12 mouse cellular contexts compared by ENCODE assay signal in genomic region chr6:5509303-5509702, GRCm38 (mm10). TPM values are rescaled to one million over a fixed set of nuclear protein-coding genes. Genes with fewer than 3 reads are reported as not detected.
DNase-seq lines count a peak whose midpoint lies in the region; ATAC-seq and TF ChIP-seq lines count a peak whose summit lies in the region.
"Had no signal": no experiment of that assay in that cellular context is flagged by ENCODE, and none has a peak within 500 bp of the region (broad histone marks: within the 10 kb centered on the region; RNA-seq: fewer than 3 reads in every experiment).

No protein-coding gene starts in this region.

- H3K4me2 ChIP-seq in heart, embryonic 16.5 days (ENCODE audit: low read depth, low read length), result peak overlapping the region; percentile 57
- H3K4me2 ChIP-seq in forebrain, postnatal 0 days (ENCODE audit: low read depth), result no peak overlapping the region
- H3K4me2 ChIP-seq: limb, embryonic 15.5 days had no signal

- 12% methylated on average over 5 of the region's 5 CpGs for WGBS in heart, embryonic 16.5 days
- WGBS in forebrain, postnatal 0 days, result 40% methylated on average over 5 of the region's 5 CpGs

- H3K36me3 ChIP-seq in testis, adult 2 months (ENCODE audit: control insufficient read depth, insufficient read depth, low read length), result no peaks in the 10 kb centered on the region
- no peaks in the 10 kb centered on the region for H3K36me3 ChIP-seq in heart, embryonic 16.5 days (ENCODE audit: control insufficient read depth, insufficient read depth)
- H3K36me3 ChIP-seq in forebrain, postnatal 0 days (ENCODE audit: insufficient read depth), result no peaks in the 10 kb centered on the region
- H3K36me3 ChIP-seq: limb, embryonic 15.5 days had no signal

- intact Hi-C loops in left cerebral cortex, postnatal 36 days (cut with DNase I), result no loop called here

- peak overlapping the region; percentile 42 for H3K9ac ChIP-seq in heart, embryonic 16.5 days (ENCODE audit: low read length)
- H3K9ac ChIP-seq in forebrain, postnatal 0 days, result no peak overlapping the region
- H3K9ac ChIP-seq: limb, embryonic 15.5 days had no signal

- peak overlapping the region; percentile 67 for H3K27ac ChIP-seq in testis, adult 2 months (ENCODE audit: control insufficient read depth, insufficient read depth, low read depth, low read length)
- peak overlapping the region; percentile 97 for H3K27ac ChIP-seq in heart, embryonic 16.5 days (ENCODE audit: low read length)
- no peak overlapping the region for H3K27ac ChIP-seq in forebrain, postnatal 0 days (ENCODE audit: low read depth, low read length)
- H3K27ac ChIP-seq: limb, embryonic 15.5 days had no signal

- no peaks in the 10 kb centered on the region for H3K27me3 ChIP-seq in testis, adult 2 months (ENCODE audit: control insufficient read depth, insufficient read depth, low read length)
- H3K27me3 ChIP-seq in heart, embryonic 16.5 days (ENCODE audit: control insufficient read depth, insufficient read depth, low read length), result no peaks in the 10 kb centered on the region
- no peaks in the 10 kb centered on the region for H3K27me3 ChIP-seq in forebrain, postnatal 0 days (ENCODE audit: insufficient read depth, low read length)
- H3K27me3 ChIP-seq: limb, embryonic 15.5 days had no signal

- no peak overlapping the region for H3K4me3 ChIP-seq in testis, adult 2 months (ENCODE audit: control insufficient read depth, low read depth, low read length)
- H3K4me3 ChIP-seq in heart, embryonic 16.5 days (ENCODE audit: low read length), result peak overlapping the region; percentile 24
- no peak overlapping the region for H3K4me3 ChIP-seq in forebrain, postnatal 0 days (ENCODE audit: low read depth, low read length)
- H3K4me3 ChIP-seq: limb, embryonic 15.5 days had no signal

- no peaks in the 10 kb centered on the region for H3K9me3 ChIP-seq in heart, embryonic 16.5 days (replicated peaks; ENCODE audit: control insufficient read depth, low read length)
- no peaks in the 10 kb centered on the region for H3K9me3 ChIP-seq in forebrain, postnatal 0 days (ENCODE audit: low read length)
- H3K9me3 ChIP-seq: limb, embryonic 15.5 days had no signal

- no peaks in the 10 kb centered on the region for H3K4me1 ChIP-seq in testis, adult 2 months (ENCODE audit: control insufficient read depth, insufficient read depth, low read length)
- peaks cover 27% of the 10 kb centered on the region for H3K4me1 ChIP-seq in heart, embryonic 16.5 days (ENCODE audit: control insufficient read depth, insufficient read depth, low read length)
- no peaks in the 10 kb centered on the region for H3K4me1 ChIP-seq in forebrain, postnatal 0 days (ENCODE audit: insufficient read depth)

- peak; percentile 84 for ATAC-seq in heart, embryonic 16.5 days (replicated peaks; ENCODE audit: extremely low read depth, insufficient read depth, low FRiP score)
- no peak for ATAC-seq in forebrain, postnatal 0 days

- no peak for DNase-seq in testis, postnatal 10 days (ENCODE audit: low spot score)
- peak; percentile 70 to 90 for DNase-seq in kidney, postnatal 36 days
- no peak for DNase-seq in forebrain, postnatal 0 days
- DNase-seq in left cerebral cortex, adult 8-10 months (ENCODE audit: low spot score in 2 of 2), result no peak
- DNase-seq in left cerebral cortex, postnatal 36 days (ENCODE audit: low spot score in 2 of 2), result no peak
- no peak for DNase-seq in layer of hippocampus, adult 18-20 months (ENCODE audit: low spot score in 2 of 2)
- DNase-seq: cerebellum, adult 2 months; retina, postnatal 1 day had no signal

- no peak for TF ChIP-seq CTCF in testis, adult 2 months (IDR thresholded peaks at IDR 0.05; ENCODE audit: control insufficient read depth, insufficient read depth, insufficient replicate concordance, low read depth, low read length)
- TF ChIP-seq CTCF in forebrain, postnatal 0 days (IDR thresholded peaks at IDR 0.05; ENCODE audit: low read depth), result no peak

- no peak for TF ChIP-seq POLR2A in testis, adult 2 months (IDR thresholded peaks at IDR 0.05; ENCODE audit: control insufficient read depth, low read depth, low read length)

RNA-seq across cellular contexts. Expression of gene Pdk4, which starts 13.2 kb away (rescaled TPM):
- polyA plus RNA-seq in testis, adult 2 months (2012; rRNA removed), result 0.84 and 1.5 TPM in 2 replicates
- 29.5 and 35.1 TPM in 2 replicates for polyA plus RNA-seq in heart, embryonic 16.5 days (2015; fragmentation: Nextera tagmentation; extraction: Ambion mirVana)
- 1.8 and 3.2 TPM in 2 replicates for total RNA-seq in forebrain, postnatal 0 days (2014; rRNA removed)
- 2.0 and 3.0 TPM in 2 replicates for polyA plus RNA-seq in forebrain, postnatal 0 days (2015; fragmentation: Nextera tagmentation; extraction: Ambion mirVana)
- total RNA-seq in left cerebral cortex, adult 8-10 months (2022), result 10 to 100 TPM; 12.9 to 14.8 (median 14.0) TPM
- 10 to 100 TPM in 1 of 2 experiments, 1 to 10 TPM in 1; 9.4 to 10.4 TPM for total RNA-seq in left cerebral cortex, postnatal 36 days (2021)
- 10 to 100 TPM; 22.2 to 33.2 TPM for total RNA-seq in layer of hippocampus, adult 18-20 months (2021)
- total RNA-seq: MEL had no signal

Comparison
In these comparisons a context has a peak if more than half of its experiments do, and no peak if none do; other contexts are left out.
1. DNase-seq: peak in kidney, postnatal 36 days (2 of 2); none in testis, postnatal 10 days (single experiment), forebrain, postnatal 0 days (single experiment), left cerebral cortex, adult 8-10 months (0 of 2), left cerebral cortex, postnatal 36 days (0 of 2) and layer of hippocampus, adult 18-20 months (0 of 2).